ENCODE assay signal across 8 mouse cellular contexts in genomic region chr15:84232609-84233008, GRCm38 (mm10). TPM values are rescaled to one million over a fixed set of nuclear protein-coding genes. Genes with fewer than 3 reads are reported as not detected.
A peak's percentile ranks its signal among the peaks of the same experiment; 100 is the strongest.
DNase-seq lines count a peak whose midpoint lies in the region; ATAC-seq and TF ChIP-seq lines count a peak whose summit lies in the region.

No protein-coding gene starts in this region.

- 0 out of 2 replicates have a peak overlapping the region, but pooled peaks have one; percentile 4 for H3K4me3 ChIP-seq in kidney, adult 2 months (ENCODE audit: insufficient read depth, low read depth, low read length)
- H3K4me3 ChIP-seq in bone marrow macrophage, adult 2 months (ENCODE audit: insufficient read depth, low read length), result peak overlapping the region; percentile 77
- H3K4me3 ChIP-seq in hindbrain, embryonic 16.5 days (ENCODE audit: low read length), result peak overlapping the region; percentile 39
- peak overlapping the region; percentile 38; the same call in 1 of the 2 replicates for H3K4me3 ChIP-seq in midbrain, embryonic 16.5 days (ENCODE audit: low read depth, low read length)

- H3K4me2 ChIP-seq in hindbrain, embryonic 16.5 days (ENCODE audit: low read length), result peak overlapping the region; percentile 89
- peak overlapping the region; percentile 87 for H3K4me2 ChIP-seq in midbrain, embryonic 16.5 days (ENCODE audit: low read length)

- 0 out of 2 replicates have a peak overlapping the region, but pooled peaks have one; percentile 7 for H3K27ac ChIP-seq in kidney, adult 2 months (ENCODE audit: insufficient read depth, low read depth, low read length)
- no peak overlapping the region for H3K27ac ChIP-seq in bone marrow macrophage, adult 2 months (ENCODE audit: insufficient read depth, low read depth, low read length)
- no peak overlapping the region for H3K27ac ChIP-seq in hindbrain, embryonic 16.5 days (ENCODE audit: low read depth, low read length)
- H3K27ac ChIP-seq in midbrain, embryonic 16.5 days (ENCODE audit: low read length), result no peak overlapping the region

- no peak for TF ChIP-seq CTCF in kidney, adult 2 months (conservative IDR thresholded peaks at IDR 0.05; ENCODE audit: insufficient read depth, insufficient read length, low read depth, low read length)
- TF ChIP-seq CTCF in bone marrow macrophage, adult 2 months (IDR thresholded peaks at IDR 0.05; ENCODE audit: low read depth, low read length), result no peak

- H3K9ac ChIP-seq in hindbrain, embryonic 16.5 days (ENCODE audit: low read depth, low read length), result peak overlapping the region; percentile 62; the same call in 1 of the 2 replicates
- H3K9ac ChIP-seq in midbrain, embryonic 16.5 days (ENCODE audit: low read depth, low read length), result no peak overlapping the region

- no peak for DNase-seq in kidney, adult 2 months
- DNase-seq in kidney, postnatal 14 days, result no peak
- DNase-seq in urinary bladder, adult 2 months (ENCODE audit: low spot score), result no peak
- DNase-seq in right cerebral cortex, postnatal 4 days, result no peak
- DNase-seq in adrenal gland, postnatal 4 days (ENCODE audit: low spot score in 2 of 2), result no peak

- H3K9me3 ChIP-seq in hindbrain, embryonic 16.5 days (ENCODE audit: control insufficient read depth, low read length), result no peaks in the 10 kb centered on the region
- H3K9me3 ChIP-seq in midbrain, embryonic 16.5 days (replicated peaks; ENCODE audit: control insufficient read depth, low read length, poor library complexity, severe bottlenecking), result no peaks in the 10 kb centered on the region

- 27% methylated on average over 8 of the region's 8 CpGs for WGBS in kidney, adult 2 months
- 24% methylated on average over 7 of the region's 8 CpGs for WGBS in hindbrain, embryonic 16.5 days
- WGBS in midbrain, embryonic 16.5 days, result 15% methylated on average over 7 of the region's 8 CpGs

- no peak for ATAC-seq in hindbrain, embryonic 16.5 days
- no peak for ATAC-seq in midbrain, embryonic 16.5 days

- H3K4me1 ChIP-seq in kidney, adult 2 months (ENCODE audit: control insufficient read depth, insufficient read depth, low read length), result no peaks in the 10 kb centered on the region
- H3K4me1 ChIP-seq in bone marrow macrophage, adult 2 months (ENCODE audit: control insufficient read depth, insufficient read depth, low read length), result peaks cover 42% of the 10 kb centered on the region
- peaks cover 26% of the 10 kb centered on the region for H3K4me1 ChIP-seq in hindbrain, embryonic 16.5 days (ENCODE audit: control insufficient read depth, insufficient read depth, low read depth, low read length)
- H3K4me1 ChIP-seq in midbrain, embryonic 16.5 days (ENCODE audit: control insufficient read depth, insufficient read depth, low read length), result peaks cover 27% of the 10 kb centered on the region

- H3K36me3 ChIP-seq in kidney, adult 2 months (ENCODE audit: control insufficient read depth, insufficient read depth, low read length), result no peaks in the 10 kb centered on the region
- H3K36me3 ChIP-seq in hindbrain, embryonic 16.5 days (ENCODE audit: control insufficient read depth, insufficient read depth, low read length), result no peaks in the 10 kb centered on the region
- H3K36me3 ChIP-seq in midbrain, embryonic 16.5 days (ENCODE audit: control insufficient read depth, insufficient read depth, low read length), result no peaks in the 10 kb centered on the region

- H3K27me3 ChIP-seq in kidney, adult 2 months (replicated peaks; ENCODE audit: control insufficient read depth, insufficient read depth, low read length), result no peaks in the 10 kb centered on the region
- H3K27me3 ChIP-seq in hindbrain, embryonic 16.5 days (replicated peaks; ENCODE audit: control insufficient read depth, insufficient read depth, low read length), result no peaks in the 10 kb centered on the region
- no peaks in the 10 kb centered on the region for H3K27me3 ChIP-seq in midbrain, embryonic 16.5 days (ENCODE audit: control insufficient read depth, insufficient read depth, low read depth, low read length)

- no peak for TF ChIP-seq POLR2A in kidney, adult 2 months (IDR thresholded peaks at IDR 0.05; ENCODE audit: low read depth, low read length)
- no peak for TF ChIP-seq POLR2A in bone marrow macrophage, adult 2 months (IDR thresholded peaks at IDR 0.05; ENCODE audit: borderline replicate concordance, low read depth, low read length)

RNA-seq across cellular contexts. Expression of gene Parvb, which starts 0.8 kb away (rescaled TPM):
- 7.1 and 8.5 TPM in 2 replicates for polyA plus RNA-seq in kidney, adult 2 months (2012; rRNA removed)
- 34.4 and 35.7 TPM in 2 replicates for polyA plus RNA-seq in bone marrow macrophage, adult 2 months (2012; ENCODE audit: insufficient read depth, insufficient read length, missing spikeins)
- polyA plus RNA-seq in hindbrain, embryonic 16.5 days (2015; fragmentation: Nextera tagmentation; extraction: Ambion mirVana), result 4.3 and 4.8 TPM in 2 replicates
- polyA plus RNA-seq in midbrain, embryonic 16.5 days (2015; fragmentation: Nextera tagmentation; extraction: Ambion mirVana), result 4.3 and 4.7 TPM in 2 replicates
- polyA plus RNA-seq in urinary bladder, adult 2 months (2012; rRNA removed), result 5.7 and 7.6 TPM in 2 replicates
- 10 to 100 TPM; 44.6 to 45.9 TPM for total RNA-seq in adrenal gland, postnatal 4 days (2021)

RNA-seq across cellular contexts. Expression of gene Samm50, which starts 40.6 kb away (rescaled TPM):
- 18.6 and 22.9 TPM in 2 replicates for polyA plus RNA-seq in kidney, adult 2 months (2012; rRNA removed)
- 48.7 and 50.9 TPM in 2 replicates for polyA plus RNA-seq in bone marrow macrophage, adult 2 months (2012; ENCODE audit: insufficient read depth, insufficient read length, missing spikeins)
- 94.4 and 95.3 TPM in 2 replicates for polyA plus RNA-seq in hindbrain, embryonic 16.5 days (2015; fragmentation: Nextera tagmentation; extraction: Ambion mirVana)
- polyA plus RNA-seq in midbrain, embryonic 16.5 days (2015; fragmentation: Nextera tagmentation; extraction: Ambion mirVana), result 90.6 and 93.8 TPM in 2 replicates
- polyA plus RNA-seq in urinary bladder, adult 2 months (2012; rRNA removed), result 15.2 and 28.2 TPM in 2 replicates
- total RNA-seq in adrenal gland, postnatal 4 days (2021), result 100 to 1,000 TPM; 159 to 160 TPM

Comparison
In these comparisons a context has a peak if more than half of its experiments do, and no peak if none do; other contexts are left out.
1. H3K4me3 ChIP-seq: peak in every context shown above with its lines; median percentile 77 in bone marrow macrophage, adult 2 months; 39 in hindbrain, embryonic 16.5 days; 38 in midbrain, embryonic 16.5 days; 4 in kidney, adult 2 months.